Mouse (Mus musculus) adrenal gland, adult 2 months (tissue): ENCODE measurements at regions not wholly inside any gene's neighbourhood (a gene's known extent, or its start where the extent isn't known, plus 50 kb on each side); places are given as distances from the start of the nearest gene placed in this dataset.
"Not testable (repeated sequence)": the region's sequence is repeated elsewhere in the genome, so short reads cannot be mapped to it uniquely, and the experiment has no call there.

Experiments
- DNase-seq: peaks from one replicate; pipeline ENCODE4 v3.0.0; 2021

DNA sequence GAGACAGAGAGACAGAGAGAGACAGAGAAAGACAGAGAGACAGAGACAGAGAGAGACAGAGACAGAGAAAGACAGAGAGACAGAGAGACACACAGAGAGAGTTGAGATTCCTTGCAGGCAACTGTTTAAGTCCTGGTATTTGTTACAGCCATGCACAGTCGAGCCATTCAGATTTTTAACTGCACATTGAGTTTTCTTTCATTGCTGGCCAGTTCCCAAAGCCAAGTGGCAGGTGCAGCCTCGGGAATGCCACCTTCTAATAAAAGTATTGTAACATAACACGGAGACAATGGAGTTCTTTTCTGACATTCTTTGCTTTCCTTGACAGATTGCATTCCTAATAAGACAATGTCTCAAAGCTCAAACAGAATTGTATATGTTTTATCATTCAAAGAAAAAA lies 306.3 kb upstream of the Flrt2 start:
- DNase-seq: no peak

- no peak for DNase-seq
These were observed 303.8 kb upstream of the Flrt2 start for GRCm38 (mm10) chr12:95388185-95388584.

GRCm38 (mm10) chr12:95392821-95393220 lies 299.2 kb upstream of the Flrt2 start:
- DNase-seq: no peak

DNA sequence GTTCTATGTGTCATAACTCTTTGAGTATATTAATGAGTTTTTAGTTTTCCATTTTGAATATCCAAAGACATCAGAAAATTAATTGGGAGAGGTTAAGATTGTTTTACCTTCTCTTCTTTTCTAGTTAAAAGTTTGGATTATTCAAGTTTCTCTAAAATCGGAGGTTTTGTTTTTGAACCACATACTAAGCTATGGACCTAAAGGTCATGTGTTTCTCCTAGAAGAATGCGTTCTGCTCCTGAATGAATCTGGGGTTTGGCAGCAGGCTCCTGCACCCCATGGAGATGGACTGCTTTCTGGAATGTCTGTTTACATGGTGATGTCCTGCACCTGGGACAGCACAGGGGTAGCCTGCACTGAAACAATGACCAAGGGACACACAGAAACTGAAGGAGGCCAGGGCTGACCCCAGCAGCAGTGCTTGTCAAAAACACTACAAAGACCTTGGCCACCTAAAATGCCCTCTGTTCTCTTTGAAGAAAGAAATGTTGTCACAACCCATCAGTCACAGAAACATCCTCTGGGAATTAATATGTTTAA lies 297.0 kb upstream of the Flrt2 start:
- no peak for DNase-seq

GRCm38 (mm10) chr12:95420861-95421260 lies 271.2 kb upstream of the Flrt2 start:
- DNase-seq: no peak

DNA sequence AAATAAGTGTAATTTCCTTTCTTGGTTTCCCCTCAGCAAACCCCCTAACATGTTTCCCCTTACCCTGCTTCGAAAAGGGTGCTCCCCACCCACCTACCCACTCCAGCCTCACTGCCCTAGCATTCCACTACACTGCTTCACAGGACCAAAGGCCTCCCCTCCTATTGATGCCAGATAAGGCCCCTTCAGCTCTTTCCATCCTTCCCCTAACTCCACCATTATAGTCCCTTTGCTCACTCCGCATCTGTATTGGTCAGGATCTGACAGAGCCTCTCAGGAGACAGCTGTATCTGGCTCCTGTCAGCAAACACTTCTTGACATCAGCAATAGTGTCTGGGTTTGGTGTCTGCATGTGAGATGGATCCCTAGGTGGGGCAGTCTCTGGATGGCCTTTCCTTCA lies 267.3 kb upstream of the Flrt2 start:
- no peak for DNase-seq

GRCm38 (mm10) chr12:95437226-95437625 lies 254.8 kb upstream of the Flrt2 start:
- DNase-seq: no peak

GRCm38 (mm10) chr12:95457480-95457879 lies 234.5 kb upstream of the Flrt2 start:
- DNase-seq: no peak

- DNase-seq: no peak
These were observed 225.2 kb upstream of the Flrt2 start for GRCm38 (mm10) chr12:95466502-95467490.

DNA sequence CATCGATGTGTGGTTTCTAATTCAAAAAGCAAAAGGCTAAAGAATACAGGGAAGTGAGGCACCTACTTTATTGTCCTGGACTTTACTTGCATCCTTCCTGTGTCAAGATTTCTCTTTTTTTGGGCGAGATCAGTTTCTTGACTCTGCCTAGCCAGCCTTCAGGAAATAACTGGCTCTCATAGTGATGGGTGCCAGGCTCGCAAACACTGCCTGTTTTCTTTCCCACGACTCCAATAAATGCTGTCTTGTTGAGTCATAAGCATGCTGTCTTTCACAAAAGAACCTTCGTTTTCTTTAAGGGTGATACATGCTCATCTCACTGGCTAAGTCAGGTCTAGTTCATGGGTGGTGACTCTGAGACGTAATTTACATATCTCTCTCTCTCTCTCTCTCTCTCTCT lies 222.1 kb upstream of the Flrt2 start:
- no peak for DNase-seq

GRCm38 (mm10) chr12:95486502-95486901 lies 205.5 kb upstream of the Flrt2 start:
- no peak for DNase-seq

DNA sequence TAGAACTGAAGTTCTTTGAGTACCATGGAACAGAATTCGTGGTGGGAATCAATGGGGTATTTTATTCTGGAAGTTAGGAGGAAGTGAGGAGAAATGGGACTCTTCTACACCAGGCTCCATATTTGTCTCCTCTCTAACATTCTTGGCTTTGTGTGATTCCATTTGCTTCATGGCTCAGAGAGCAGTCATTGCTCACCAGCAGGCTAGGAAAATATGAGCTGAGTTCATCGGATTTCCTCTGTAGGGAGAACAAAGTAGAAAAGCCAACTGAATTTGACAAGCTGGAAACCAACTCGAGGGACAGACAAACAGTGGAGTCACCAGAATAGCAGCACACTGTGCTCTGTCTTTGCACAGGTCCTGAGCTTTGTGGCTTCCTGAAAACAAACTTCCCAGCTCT lies 203.7 kb upstream of the Flrt2 start:
- DNase-seq: no peak

DNA sequence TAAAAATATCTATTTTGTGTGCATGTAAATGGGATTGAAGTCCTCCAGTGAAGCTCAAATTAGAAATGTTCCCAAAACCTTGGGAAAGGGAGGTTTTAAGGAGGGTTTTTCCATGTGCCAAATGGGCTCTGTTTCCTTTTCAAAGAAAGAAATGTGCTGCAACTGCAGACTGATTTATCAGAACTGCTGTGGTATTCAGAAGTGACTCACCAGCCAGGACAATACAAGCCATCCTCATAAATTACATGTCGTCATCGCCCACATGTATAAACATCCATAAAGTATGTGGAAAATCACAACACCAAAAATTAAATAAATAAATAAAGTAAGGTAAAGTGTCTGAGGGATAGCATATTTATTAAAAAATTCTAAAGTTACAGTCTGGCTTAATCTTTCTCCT lies 202.7 kb upstream of the Flrt2 start:
- DNase-seq: peak; percentile 39

DNA sequence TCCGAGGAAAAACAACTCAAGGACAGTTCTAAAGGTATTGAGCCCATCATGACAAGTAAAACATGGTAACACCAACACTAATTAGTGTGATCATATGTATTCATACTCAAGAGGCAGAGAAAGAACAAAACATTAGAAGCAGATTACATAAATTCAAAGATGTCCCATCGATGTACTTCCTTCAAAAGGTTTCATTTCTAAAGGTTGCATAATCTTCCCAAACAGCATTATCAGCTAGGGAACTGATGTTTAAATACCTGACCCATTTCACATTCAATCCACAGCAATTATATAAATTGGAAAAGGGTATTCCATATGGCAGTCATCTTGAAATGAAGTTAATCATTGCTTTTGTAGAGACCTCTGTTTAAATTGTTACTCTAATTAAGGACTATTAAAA lies 202.2 kb upstream of the Flrt2 start:
- DNase-seq: no peak

DNA sequence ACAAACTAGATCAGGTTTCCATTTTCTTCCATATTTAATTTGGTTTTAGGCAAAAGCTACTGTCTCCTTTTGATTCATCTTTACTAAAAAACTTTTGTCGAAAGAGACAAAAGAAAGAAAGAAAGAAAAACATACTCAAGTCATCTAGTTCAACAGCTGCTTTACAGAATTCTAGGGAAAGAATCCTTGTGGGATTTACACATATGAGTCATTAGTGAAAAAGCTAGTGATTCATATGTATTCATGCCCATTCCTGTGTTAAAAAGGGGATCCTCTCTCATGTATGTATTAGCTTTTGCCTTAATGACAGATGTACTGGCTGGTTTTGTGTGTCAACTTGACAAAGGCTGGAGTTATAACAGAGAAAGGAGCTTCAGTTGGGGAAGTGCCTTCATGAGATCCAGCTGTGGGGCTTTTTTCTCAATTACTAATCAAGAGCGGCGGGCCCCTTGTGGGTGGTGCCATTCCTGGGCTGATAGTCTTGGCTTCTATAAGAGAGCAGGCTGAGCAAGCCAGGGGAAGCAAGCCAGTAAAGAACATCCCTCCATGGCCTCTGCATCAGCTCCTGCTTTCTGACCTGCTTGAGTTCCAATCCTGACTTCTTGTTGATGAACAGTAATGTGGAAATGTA lies 200.1 kb upstream of the Flrt2 start:
- not testable (repeated sequence) for DNase-seq

DNA sequence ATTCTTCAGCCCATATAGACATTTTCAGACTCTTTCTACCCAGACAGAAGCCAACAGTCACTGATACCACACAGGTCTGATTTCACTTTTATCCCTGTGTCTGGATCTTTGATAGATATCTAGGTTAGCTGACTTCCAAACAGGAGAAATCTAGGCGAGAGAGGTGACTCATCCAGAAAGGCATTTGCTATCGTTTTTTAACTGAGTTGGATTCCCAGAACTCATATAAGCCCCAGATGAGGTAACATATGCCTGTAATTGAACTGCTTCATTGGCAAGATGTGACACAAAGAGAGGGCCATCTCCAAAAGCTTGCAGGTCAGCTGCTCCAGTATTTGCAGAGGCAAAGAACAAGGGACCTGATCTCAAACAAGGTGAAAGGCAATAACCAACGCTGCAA lies 190.6 kb upstream of the Flrt2 start:
- DNase-seq: no peak

DNA sequence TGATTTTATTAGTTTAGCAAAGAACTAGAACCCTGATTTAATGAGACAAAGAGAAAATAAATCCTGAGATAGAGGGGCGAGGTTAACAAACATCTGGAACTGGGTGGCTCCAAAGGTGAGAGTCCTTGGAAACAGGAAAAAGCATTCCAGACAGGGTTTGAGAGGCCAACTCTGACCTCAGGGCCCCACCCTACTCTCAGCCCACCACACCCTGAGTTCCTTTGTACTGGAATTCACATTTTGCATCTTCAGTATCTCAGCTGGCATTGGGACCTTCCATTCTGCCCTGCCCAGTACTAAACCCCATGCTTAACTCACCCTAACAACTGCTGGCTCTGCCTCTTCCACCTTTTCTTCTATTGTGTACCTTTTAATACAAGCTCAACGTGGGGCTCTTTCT lies 172.0 kb upstream of the Flrt2 start:
- DNase-seq: no peak

DNA sequence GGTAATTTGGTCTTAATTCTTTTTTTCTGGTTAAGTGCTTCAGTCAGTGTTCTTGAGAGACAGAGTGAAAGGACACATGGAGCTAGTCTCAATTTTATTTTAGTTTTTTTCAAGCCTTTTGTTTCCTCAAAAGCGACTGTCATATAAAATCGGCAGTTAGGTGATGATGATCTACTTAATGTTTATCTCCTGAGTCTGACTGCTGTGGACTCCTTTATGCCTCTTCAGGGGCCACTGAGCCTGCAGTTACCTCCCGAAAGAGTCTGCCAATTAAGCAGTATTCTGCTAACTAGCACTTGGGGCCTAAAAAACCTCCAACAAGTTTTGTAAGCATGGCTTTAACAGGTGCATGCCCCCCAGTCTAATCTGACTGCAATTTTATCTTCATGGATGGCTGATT lies 170.0 kb upstream of the Flrt2 start:
- DNase-seq: no peak

- no peak for DNase-seq
These were observed 158.0 kb upstream of the Flrt2 start for GRCm38 (mm10) chr12:95533888-95534639.

GRCm38 (mm10) chr12:95547301-95547700 lies 144.7 kb upstream of the Flrt2 start:
- DNase-seq: no peak

DNA sequence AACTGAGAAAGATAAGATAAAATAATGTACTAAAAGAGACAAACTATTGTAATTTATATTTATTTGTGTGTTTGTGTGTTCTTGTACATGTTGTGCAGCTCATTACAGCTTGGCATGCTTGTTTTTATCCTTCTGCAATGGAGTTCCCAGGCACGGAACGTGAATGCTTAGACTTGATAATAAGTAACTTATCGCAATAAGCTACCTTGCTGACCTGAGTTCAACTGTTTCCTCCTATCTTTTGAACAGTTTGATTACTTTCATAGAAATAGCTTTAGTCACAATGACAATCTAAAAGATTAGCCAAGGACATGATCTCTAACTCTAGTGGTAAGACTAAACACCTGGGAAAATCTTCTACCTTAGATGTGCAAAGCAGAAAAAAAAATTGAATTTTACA lies 138.9 kb upstream of the Flrt2 start:
- DNase-seq: no peak

- DNase-seq: no peak
These were observed 133.2 kb upstream of the Flrt2 start for GRCm38 (mm10) chr12:95558706-95559406.
